Mouse (Mus musculus): ENCODE data around the gene Siah1a.

- TF ChIP-seq GABPA (IDR thresholded peaks at IDR 0.05; ENCODE audit: insufficient replicate concordance, low read depth, low read length) (no peak), ELF1 (IDR thresholded peaks at IDR 0.05; ENCODE audit: low read depth, low read length) (no peak), CTCF (conservative IDR thresholded peaks at IDR 0.05 in 1 of 2, IDR thresholded peaks at IDR 0.05 in 1 of 2; ENCODE audit: low read depth in 2 of 2, low read length in 2 of 2) (no peak), USF1 (IDR thresholded peaks at IDR 0.05; ENCODE audit: low read depth, low read length) (no peak), POLR2A (IDR thresholded peaks at IDR 0.05; ENCODE audit: low read depth, low read length) (no peak), UBTF (IDR thresholded peaks at IDR 0.05; ENCODE audit: low read depth, low read length) (no peak), TCF12 (IDR thresholded peaks at IDR 0.05; ENCODE audit: low read depth, low read length) (no peak), KAT2A (IDR thresholded peaks at IDR 0.05; ENCODE audit: insufficient replicate concordance, low read length) (no peak), BHLHE40 (IDR thresholded peaks at IDR 0.05; ENCODE audit: low read depth, low read length) (no peak), TBP (conservative IDR thresholded peaks at IDR 0.05; ENCODE audit: low read depth, low read length) (no peak), CHD2 (IDR thresholded peaks at IDR 0.05; ENCODE audit: low read length) (no peak), RCOR1 (conservative IDR thresholded peaks at IDR 0.05; ENCODE audit: low read depth, low read length) (no peak), SIN3A (IDR thresholded peaks at IDR 0.05; ENCODE audit: low read length) (no peak), MAX (IDR thresholded peaks at IDR 0.05; ENCODE audit: low read length) (no peak)
Observed at GRCm38 (mm10) chr8:86734171-86734570, 11.6 kb downstream of the Siah1a start.

Measured in CH12.LX (cell line).